Mouse (Mus musculus): Measurements from ENCODE around the gene Nudt1.

DNA sequence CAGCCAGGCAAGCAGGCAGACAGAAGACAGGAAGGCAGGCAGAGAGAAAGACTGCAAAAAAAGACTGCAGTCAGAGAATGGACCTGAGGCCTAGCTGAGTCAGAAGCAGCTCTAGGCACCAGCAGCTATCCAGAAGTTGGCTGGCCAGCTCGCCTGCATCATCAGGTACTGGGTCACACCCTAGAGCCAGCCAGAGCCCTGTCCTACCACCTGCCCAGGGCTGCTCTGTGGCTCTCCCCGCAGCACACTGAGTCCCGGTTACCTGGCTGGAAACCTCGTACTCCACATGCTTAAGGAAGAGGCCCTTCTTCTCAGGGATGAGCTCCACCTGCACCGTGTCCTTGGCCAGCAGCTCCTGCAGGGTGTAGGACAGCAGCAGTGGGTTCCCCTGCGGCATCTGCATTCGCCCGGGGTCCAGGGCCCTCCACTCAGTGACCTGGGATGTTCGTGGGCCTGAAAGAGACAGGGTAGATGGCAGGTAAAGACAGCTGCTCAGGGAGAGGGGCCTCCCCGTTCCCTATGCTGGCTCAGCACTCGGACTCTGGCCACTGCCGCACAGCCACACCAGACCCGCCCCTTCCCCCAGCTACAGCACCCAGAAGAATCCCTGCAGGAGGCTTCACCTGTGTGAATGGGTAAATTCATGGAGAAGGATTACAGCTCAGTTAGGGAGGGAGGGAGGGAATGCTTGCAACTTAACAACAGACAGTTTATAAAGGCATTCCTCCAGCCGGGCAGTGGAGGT is 38.6 kb downstream of the Nudt1 start:
- TF ChIP-seq CTCF (conservative IDR thresholded peaks at IDR 0.05; ENCODE audit: low read length) = no peak
- TF ChIP-seq POU5F1 (IDR thresholded peaks at IDR 0.05; ENCODE audit: borderline replicate concordance, low read length) = no peak
- TF ChIP-seq NANOG (IDR thresholded peaks at IDR 0.05; ENCODE audit: borderline replicate concordance, low read length) = no peak
